Mouse (Mus musculus) kidney, adult 9 months (tissue): ENCODE measurements around the gene Slc38a4.

ENCODE experiments used
- DNase-seq: peaks from one replicate; pipeline ENCODE4 v3.0.0; 2022

The Slc38a4 gene

GRCm38 (mm10) chr15:97050436-97050835 lies 5.3 kb downstream of the Slc38a4 start:
- no peak for DNase-seq

- no peak for DNase-seq
Observed at GRCm38 (mm10) chr15:97050011-97050410, 5.7 kb downstream of the Slc38a4 start.

GRCm38 (mm10) chr15:97049281-97049841 lies 6.4 kb downstream of the Slc38a4 start:
- no peak for DNase-seq

- no peak for DNase-seq
Observed at GRCm38 (mm10) chr15:97048267-97048666, 7.5 kb downstream of the Slc38a4 start.

GRCm38 (mm10) chr15:97043921-97044320 lies 11.8 kb downstream of the Slc38a4 start:
- no peak for DNase-seq

DNA sequence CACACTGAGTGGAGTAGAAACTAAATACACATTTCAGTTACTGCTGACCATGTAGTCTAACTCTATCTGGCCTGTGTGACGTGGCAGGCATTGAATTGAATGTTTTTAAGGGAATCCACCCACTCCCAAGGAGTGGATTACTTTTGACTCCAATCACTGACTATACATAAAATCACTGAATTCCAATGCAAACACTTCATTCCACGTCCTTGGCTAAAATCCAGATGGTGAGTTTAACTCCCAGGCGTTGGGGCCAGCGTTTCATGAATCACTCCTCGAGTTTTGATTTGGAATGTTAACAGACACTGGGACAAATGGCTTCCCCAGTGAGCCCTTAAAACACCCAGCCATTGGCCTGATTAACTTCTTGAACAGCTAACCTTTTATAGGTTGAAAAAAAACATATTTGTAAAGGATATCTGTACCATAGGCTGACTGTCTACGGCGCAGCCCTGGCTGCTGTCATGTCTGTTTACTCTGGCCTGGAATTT lies 13.7 kb downstream of the Slc38a4 start:
- DNase-seq = no peak

- no peak for DNase-seq
Observed at GRCm38 (mm10) chr15:97041182-97041581, 14.6 kb downstream of the Slc38a4 start.

- no peak for DNase-seq
Observed at GRCm38 (mm10) chr15:97037710-97038109, 18.0 kb downstream of the Slc38a4 start.

DNA sequence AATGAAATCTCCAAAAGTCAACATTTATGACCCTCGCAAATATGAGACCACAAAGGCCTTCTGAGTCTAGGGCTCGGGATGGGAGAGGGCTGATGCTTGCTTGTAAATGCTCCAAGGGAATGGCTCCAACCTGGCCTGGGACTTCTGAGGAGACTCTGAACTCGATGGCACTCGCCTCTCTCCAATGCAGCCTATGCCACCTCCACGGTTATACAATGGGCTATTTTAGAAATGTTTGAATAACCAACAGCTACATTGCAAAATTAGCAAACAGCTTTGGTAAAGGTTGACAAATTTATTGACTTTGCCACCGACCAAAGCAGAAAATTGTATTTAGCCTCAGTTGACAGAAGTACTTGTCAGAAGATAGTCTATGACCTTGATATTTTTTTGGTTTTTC lies 19.9 kb downstream of the Slc38a4 start:
- DNase-seq = no peak

- no peak for DNase-seq
Observed at GRCm38 (mm10) chr15:97033485-97033991, 22.2 kb downstream of the Slc38a4 start.

DNA sequence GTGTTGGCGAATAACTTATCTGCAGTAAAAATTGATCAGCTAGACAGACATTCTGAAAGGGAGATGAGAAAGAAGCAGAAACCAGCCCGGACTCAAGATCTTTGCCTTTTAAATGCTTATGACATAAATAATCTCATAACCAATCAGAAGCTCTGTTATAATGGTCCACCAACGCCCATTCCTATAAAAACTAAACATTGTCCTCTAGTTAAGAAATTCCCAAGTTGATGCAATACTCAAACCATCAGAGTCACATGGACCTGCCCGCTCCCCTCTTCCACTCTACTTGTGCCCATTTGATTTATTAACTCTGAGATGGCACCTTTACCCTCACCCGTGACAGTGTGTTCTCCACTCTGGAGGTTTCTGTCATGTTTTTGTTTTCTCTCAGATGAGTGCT lies 23.9 kb downstream of the Slc38a4 start:
- DNase-seq = no peak

- DNase-seq = no peak
Observed at GRCm38 (mm10) chr15:97030984-97031492, 24.7 kb downstream of the Slc38a4 start.

- DNase-seq = no peak
Observed at GRCm38 (mm10) chr15:97030136-97030535, 25.6 kb downstream of the Slc38a4 start.

- DNase-seq = no peak
Observed at GRCm38 (mm10) chr15:97029064-97029791, 26.5 kb downstream of the Slc38a4 start.

DNA sequence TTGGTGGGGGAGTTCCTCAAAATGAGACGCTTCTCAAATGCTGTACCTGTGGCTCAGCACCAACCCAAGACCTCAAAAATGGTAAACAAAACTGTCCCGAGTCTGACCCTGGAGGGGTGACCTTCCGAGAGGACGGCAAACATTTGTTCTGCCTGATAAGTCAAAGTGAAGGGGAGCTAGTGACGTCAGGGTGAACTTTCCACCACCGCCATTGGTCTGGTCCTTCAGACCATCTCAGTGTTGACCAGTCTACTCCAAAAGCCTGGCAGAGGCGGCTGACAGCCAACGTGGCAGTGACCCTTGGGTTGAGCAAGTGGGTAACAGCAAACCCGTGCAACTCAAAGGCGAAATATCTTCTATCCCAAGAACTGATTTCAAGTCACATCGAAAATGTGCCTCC lies 27.1 kb downstream of the Slc38a4 start:
- DNase-seq = no peak

GRCm38 (mm10) chr15:97028046-97028634 lies 27.6 kb downstream of the Slc38a4 start:
- DNase-seq = no peak

DNA sequence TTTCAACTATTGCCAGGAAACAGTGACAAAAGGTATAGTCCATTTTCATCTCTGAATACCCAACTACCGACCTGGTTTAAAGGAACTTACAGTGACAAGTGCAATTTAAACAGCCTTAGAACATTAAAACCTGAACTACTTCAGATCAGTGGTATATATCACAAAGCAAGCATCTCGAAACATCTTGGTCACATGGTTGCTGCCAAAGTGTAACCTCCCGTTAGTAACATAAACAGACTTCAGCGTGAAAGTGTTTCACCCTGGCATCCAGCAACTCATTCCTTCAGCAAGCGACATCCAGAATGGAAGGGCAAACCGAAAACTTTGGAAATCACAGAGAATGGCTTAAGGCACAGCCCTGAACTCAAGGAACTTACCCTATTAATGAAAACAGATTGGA lies 29.1 kb downstream of the Slc38a4 start:
- DNase-seq = no peak

DNA sequence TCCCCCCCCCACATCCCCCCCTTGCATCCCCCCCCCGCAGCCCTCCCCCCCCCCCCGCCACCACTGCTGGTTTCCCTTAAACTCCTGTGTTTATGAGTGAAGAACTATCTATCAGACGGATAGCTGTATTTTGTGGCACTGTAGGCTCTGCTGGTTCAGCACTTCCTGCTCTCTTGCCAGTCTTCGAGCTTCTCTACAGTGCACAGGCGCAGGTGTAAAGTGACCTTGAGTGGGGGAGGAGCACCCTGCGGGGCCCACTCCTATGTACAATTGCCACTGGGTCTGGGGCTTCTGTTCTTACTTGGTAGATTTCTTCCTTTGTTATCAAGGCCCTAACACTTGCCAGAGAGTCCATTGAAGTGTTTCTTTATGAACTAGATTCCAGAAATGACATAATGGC lies 33.0 kb downstream of the Slc38a4 start:
- no peak for DNase-seq

GRCm38 (mm10) chr15:97022213-97022612 lies 33.5 kb downstream of the Slc38a4 start:
- DNase-seq = no peak

DNA sequence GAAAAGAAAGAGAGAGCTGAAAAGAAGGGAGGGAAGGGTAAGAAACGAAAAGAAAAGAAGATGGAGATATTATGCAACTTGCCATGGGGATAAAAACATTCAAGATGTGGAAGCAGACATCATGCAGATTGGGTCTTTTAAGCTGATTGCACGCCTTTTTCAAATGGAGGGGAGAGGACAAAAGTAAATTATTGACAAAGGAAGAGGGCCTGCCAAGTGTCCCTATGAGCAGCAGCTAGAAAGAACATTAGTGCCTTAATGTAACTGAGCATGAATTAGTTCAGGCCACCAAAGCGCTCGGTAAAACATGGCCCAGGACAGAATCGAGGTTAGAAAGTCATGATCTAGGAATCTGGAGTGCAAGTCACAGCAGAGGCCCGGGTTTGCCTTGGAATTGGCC lies 35.5 kb downstream of the Slc38a4 start:
- DNase-seq = peak; percentile 62

DNA sequence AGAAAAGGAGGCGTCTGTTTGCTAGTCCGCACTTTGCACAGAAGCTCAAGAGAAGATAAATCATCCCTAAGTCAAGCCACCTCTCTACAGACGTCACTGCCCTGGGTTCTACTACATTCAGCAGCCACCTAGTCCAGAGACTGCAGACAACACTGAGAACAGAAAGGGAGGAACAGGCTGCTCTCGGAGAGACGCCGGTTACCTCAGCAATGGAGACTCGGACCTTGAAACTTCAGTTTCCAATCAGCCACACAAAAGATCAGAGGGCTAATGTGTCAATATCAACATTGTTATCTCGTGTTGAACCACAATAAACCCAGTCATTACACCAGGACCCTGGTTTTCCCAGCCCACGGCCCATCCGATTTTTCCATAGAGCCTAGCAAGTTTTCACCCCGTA lies 36.4 kb downstream of the Slc38a4 start:
- DNase-seq = no peak

DNA sequence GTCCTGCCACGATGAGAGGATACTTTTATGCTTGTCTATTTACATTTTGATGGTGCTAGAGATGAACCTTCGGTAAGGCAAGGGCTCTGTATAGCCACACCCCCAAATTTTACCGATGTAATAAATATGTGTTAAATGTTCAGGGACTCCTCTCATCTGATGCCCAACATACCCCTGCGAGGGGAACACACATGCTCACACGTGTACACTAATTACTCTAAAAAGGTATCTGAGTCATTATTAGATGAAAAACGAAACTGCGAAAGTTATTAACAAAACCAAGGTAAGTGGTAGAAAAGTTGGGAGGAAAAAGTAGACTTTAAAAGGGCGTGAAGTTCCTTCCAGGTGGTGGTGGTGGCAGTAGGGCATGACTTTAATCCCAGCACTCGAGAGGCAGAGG lies 38.6 kb downstream of the Slc38a4 start:
- no peak for DNase-seq

DNA sequence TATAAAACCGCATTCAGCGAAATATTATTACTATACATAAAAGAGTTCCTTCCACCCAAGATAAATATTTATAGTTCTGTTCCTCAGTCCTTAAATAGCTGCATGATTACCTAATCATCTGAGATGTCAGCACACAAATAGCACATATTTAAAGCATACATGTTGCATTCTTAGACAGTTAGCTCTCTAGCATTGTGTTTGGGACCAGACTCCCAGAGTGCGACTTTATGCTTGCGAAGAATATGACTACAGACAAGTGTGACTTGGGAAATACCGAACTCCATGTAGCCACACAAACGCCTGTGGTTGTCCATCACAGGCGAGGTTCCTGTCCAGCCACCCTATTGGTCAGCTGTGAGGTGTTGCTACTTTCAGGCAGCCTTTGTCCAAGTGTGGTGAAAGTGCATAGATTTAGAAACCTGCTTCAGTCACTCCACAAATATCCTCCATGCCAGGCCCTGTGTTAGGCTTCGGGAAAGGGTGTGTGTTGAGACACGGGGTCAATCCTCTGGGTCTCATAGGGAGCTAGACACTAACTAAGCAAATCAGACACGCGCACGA lies 40.6 kb downstream of the Slc38a4 start:
- DNase-seq = no peak
